Mouse (Mus musculus) fat pad, adult 2 months (tissue): ENCODE results near the gene Cdk1.
A peak's percentile ranks its signal among the peaks of the same experiment; 100 is the strongest.
"Not testable (repeated sequence)": the region's sequence is repeated elsewhere in the genome, so short reads cannot be mapped to it uniquely, and the experiment has no call there.

Experiments used
- DNase-seq: peaks from one replicate; pipeline ENCODE4 v3.0.0-alpha.2; 2011; ENCODE audit warnings: low read depth, low spot score; ENCODE audit errors: extremely low read depth

Cdk1 gene

DNA sequence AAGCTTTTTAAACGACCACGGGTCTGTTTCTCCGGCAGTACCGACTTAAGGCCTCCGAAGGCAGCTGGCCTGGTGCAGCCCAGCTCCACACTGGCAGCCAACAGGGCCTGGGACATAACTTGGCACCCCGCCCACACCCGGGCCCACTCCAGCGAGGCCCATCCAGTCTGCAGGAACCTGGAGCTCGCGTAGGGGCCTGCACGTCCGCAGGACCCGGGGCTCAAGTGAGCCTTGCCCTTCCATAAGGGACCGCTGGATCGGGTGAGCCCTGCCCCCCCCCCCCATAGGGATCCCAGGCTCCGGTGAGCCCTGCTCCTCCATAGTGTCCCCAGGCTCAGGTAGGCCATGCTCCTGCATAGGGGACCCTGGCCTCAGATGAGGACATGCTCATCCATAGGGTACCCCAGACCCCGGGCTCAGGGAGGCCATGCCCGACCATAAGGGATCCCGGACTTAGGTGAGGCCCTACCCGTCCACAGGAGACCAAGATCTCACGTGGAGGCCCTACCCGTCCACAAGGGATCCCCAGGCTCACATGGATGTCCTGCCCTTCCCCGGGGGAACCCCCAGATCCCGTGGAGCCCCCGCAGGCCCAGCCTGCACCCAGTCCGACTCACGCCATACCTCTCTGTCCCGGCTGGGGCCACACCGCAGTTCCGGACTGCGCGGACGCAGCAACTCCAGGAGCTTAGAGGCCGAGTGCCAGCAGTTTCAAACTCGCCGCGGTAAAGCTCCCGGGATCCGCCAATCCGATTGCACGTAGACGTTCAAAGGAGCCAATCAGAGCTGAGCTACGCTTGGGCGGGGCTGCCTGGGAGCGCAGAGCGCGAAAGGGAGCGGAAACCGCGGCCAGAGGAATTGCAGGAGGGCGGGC lies at the start of gene Cdk1:
TSS of gene Cdk1 (minus strand) at position 727 of the 874 bp plus-strand sequence.
- peak; percentile 51 for DNase-seq

DNA sequence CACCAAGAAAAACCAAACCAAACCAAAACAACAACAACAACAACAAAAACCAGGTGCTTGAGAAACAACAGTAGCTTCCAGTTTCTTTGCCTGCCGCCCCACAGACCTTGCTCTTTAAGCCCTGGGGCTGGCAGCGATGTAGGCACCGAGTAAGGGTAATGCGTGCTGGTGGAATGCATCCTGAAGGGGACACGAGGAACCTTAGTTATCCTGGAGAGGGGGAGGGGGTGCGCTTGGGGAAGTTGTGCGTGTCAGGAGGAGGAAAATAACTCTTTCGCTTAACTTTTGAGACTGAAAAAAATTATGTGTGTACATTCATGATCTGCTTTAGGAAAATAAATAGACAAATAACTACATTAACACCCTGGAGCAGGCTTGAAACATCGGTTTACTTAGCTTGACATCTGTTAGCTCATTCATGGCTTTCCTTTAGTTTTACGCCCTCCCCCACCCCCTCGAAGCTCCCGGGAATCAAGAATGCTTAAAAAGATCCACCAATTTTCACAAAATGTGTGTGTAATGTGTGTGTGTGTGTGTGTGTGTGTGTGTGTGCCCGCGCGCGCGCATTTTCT lies 47.2 kb upstream of the Cdk1 start:
- no peak for DNase-seq

DNA sequence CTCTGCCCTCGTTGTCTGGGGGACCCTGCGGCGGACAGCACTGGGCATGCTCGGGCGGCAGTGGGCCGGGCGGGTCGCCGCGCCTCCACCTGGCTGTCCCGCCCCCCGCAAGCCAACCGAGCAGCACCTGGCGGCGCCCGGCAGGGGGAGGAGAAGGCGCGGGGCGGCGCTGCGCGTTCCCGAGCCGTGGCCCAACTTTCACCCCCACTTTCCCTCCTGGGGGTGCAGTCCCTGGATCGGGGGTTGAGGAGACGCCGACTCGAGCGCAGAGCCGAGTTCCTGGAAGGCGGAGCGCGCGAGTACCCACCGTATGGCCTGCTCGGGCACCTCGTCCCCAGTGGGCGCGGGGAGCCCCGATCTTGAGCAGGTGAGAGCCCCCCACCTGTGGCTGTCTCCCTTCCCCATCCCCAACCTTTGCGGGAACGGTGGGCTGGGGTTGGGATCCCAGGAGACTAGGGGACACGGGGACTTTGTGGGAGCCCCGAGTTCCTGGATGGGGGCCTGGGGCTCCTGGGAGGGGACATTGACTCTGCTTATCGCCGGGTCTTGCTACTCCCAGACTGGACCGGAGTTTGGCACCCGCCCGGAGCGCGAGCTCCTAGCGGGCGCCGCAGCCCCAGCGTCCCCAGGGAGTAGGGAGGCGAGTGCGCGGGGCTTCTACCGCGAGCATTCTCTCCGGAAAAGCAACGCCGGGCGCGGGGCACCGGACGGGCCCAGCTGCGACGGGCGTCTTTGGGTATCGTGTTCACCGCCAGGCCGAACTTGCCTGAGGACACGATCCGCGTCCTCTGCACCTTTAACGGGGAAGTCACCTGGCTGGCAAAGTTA lies 46.2 kb upstream of the Cdk1 start, which contains the start of gene Ank3:
TSS of gene Ank3 (plus strand) at position 11 of the 828 bp plus-strand sequence.
- DNase-seq = no peak

DNA sequence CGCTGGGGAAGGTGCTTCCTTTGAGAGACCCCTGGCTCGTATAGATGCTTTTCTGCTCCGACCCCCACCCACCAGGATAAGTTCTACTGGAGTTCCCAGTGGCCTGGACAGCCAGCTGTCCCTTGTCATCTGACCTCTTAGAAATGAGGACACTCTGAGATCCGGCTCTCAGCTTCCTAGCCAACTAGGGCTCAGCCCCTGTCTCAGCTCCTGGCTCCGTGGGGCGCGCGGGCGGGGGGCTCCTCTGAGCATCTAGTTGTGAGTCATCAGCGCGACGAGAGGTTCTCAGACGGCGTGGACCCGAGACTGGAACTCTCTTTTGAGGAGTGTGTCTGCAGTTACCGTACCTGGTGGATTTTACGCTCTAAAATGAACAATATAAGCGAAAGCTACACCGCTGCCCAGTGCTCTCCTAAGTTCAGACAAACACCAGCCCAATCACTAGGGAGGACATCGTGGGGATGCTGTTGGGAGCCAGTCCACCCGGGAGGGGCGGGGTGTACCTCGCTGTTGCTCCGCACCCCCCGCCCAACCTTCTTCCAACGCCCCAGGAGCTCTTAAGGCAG lies 45.5 kb upstream of the Cdk1 start:
- no peak for DNase-seq

DNA sequence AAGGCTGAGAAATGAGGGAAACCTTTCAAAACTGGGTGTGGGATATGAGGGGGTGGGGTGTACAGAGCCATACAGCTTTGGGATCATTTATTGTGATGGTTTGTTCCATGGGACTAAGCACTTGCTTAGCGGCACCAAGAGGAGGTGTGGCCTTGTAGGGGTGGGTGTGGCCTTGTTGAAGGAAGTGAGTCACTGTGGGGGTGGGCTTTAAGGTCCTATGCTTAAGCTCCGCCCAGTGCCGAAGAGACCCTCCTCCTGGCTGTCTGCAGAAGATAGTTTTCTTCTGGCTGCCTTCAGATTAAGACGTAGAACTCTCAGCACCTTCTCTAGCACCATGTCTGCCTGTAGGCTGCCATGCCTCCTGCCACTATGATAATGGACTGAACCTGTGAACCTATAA lies 36.8 kb upstream of the Cdk1 start:
- no peak for DNase-seq

DNA sequence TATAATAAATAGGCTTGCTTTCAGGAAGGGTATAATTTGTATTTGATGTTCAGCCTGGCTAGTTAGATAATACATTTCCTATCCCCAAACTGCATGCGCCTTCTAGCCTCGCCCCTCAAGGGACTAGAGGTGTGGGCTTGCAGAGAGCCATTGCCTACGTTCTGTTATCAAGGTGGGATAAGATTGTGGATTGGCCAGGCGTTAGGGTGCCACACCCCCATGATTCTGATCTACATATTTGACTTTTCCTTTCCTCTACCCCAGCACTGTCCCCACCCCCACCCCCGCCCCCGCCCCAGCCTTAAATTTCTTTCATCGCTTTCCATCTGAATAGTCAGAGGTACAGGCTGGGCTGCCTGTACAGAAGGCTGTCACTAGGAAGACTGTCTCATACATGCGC lies 34.0 kb upstream of the Cdk1 start:
- DNase-seq = no peak

DNA sequence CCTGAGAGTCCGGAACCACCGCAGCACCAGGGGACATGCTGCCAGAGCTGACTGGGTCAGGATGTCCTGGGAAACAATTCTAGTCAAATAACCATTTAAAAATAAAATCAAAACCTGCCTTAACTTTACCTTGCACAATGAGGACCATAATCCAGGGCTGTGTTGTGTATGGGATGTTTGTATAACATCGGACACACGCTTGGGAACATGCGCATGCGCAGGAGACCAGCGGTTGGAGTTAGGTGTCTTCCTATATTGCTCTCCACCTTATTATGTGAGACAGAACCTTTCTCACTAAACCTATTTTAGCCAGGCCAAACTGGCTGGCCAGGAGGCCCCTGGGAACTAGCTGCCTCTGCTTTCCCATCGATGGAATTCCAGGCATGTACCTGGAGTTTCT lies 32.4 kb upstream of the Cdk1 start:
- DNase-seq = no peak

DNA sequence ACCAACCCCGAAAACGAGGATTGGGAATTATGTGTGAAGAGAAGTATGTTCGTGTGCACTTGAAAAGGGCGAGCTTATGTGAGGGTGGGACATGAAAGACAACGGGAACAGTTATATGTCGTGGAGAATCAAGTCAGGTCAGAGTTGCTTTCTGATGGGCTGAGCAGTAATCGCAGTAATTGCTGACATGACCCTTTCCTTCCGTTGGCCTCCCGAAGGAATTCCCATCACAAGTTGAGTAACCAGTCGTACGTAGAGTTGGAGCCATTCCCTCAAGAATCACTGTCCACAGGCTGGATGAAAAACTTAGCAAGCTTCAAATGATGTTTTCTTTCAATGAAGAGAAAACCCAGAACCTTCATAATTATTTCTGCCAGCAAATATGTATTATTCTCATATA lies 31.9 kb upstream of the Cdk1 start:
- no peak for DNase-seq

DNA sequence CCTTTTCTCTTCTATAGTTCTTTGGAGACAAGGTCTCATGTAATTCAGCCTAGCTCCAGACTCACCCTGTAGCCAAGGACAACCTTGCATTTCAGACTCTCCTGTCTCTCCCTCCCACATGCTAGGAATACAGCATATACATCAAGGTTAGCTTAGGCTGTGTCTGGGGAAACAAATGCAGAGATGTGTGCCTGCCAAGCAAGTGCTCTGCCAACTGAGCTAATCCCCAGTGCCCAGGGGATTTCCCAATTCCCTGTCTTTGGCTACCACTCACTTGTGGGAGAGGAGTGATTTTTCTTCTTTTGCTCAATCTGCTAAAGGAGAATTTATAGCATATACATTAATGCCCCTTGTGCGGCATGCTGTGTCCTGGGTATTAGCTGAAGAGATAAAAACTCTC lies 30.4 kb upstream of the Cdk1 start:
- peak; percentile 86 for DNase-seq

DNA sequence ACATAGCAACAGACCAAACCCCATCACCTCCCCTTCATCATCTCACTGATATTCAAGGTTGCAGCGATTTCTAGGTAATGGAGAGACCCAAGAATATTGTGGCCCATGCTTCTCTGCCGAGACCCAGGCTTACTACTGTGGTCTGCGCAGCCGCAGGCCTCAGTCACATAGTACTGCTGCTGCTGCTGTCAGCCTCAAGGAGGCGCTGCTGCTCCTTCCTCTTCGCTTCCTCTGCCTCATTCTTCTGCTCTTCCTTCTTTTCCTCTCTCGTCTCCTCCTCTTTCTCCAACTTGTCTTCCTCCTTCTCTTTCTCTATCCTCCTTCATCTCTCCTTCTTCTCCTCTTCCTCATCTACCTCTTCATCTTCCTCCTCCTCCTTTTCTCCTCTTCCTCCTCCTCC lies 22.4 kb upstream of the Cdk1 start:
- DNase-seq = no peak

DNA sequence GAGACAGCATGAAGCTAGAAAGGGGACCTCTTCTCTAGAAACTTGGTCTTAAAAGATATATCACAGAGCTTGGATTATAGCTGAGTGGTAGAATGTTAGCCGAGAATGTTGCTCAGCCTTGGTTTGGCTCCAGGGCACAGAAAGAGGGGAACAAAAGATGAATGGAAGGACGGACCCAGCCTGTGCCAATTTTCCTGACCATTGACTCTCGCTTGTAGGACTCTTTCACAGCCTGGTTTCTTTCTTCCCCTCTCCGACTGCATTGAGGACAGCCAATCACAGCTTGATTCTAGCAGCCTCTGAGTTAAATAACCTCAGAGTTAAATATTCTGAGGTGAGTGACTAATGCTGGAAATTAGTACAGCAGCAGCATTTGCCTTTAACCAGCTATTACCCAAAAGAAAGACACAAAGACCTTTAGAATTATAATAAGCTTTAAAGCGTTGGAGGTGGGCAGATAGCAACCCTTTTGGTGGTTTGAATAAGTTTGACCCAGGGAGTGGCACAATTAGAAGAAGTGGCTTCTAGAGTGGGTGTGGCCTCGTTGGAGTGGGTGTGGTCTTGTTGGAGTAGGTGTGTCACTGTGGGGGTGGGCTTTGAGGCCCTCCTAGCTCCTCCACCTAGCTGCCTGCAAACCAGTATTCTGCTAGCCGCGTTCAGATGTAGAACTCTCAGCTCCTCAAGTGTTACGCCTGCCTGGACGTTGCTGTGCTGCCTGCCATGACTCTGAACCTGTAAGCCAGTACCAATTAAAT lies 21.2 kb upstream of the Cdk1 start:
- no peak for DNase-seq

DNA sequence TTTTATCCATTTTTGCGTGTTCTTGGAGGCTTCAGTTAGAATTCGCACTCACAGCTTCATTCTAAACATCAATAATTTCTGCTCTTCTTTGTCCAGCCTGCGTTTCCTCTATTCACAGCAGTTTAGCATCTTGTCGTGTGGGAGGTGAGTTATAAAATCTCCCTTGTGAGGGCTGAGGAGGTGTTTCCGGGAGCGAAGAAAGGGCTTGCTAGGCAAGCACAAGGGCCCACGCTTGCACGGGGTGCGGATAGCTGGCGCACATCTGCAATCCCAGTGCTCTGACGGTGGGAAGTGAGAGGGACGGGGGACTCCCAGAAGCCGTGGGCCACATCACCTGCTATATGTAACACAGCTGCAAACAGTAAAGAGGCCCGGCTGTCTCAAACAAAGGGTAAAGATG lies 19.3 kb upstream of the Cdk1 start:
- no peak for DNase-seq

DNA sequence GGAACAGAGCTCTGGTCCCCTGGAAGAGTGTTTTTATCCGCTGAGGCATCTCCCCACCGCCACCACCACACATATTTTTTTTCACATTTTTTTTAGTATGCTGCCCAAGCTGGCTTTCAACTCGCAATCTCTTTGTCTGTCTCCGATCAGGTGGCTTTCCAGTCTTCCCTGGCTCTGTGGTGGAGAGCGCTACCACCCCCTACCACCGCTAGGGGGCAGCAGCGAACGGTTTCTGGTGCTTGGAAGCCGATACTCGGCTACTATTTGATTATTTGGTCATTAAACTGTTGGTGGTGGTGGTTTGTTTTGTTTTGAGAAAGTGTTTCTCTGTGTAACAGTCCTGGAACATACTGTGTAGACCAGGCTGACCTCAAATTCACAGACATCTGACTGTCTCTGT lies 18.7 kb upstream of the Cdk1 start:
- no peak for DNase-seq

DNA sequence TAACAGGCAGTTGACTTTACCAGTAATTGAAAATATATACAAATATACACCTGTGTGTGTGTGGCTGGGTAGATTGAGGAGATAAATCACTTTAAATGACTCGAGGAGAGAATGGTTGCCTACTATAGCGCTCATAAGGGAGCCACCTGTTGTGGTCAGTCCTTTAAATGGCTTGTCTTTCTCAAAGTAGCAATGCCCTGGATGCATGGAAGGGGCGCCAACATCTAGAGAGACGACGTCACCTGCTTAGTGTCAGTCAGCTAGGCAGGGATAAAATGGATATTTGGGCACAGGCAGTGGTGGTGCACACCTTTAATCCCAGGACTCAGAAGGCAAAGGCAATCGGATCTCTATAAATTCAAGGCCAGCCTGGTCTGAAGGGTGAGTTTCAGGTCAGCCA lies 16.6 kb upstream of the Cdk1 start:
- DNase-seq = no peak

DNA sequence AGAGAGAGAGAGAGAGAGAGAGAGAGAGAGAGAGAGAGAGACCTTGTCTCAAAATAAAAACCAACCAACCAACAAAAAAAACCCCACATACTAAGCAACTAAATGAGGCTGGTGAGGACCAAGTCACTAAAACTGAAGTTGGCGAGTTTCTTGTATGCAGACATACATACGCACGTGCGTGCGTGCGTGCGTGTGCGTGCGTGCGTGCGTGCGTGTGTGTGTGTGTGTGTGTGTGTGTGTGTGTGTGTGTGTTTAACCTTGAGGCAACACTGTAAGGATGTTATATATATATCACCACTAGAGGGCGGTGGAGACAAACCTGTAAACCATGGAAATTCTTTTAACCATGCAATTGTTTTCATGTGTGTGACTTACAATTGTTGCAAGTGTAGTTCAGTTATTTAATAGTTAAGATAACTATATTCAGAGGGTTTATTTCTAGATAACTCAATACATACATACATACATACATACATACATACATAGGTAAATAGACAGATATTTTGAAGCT lies 14.2 kb upstream of the Cdk1 start:
- DNase-seq = no peak

DNA sequence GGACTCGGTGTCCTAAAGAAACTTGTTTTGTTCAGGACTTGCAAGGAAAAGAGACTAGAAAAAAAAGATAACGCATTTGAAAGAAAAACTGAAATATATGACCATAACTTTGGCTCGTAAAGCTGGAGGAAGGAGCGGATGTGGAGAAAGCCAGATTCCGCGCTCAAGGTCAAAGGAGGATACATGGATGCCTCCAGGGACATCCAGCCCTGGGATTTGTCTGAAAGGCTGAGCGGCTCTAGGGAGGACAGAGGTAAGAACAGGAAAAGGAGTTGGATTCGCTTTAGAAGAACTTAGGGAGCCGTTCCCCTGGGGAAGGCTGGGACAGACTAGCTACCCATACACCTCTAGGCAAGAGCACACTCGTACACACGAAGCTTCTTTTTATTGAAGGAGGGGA lies 13.5 kb upstream of the Cdk1 start:
- no peak for DNase-seq

DNA sequence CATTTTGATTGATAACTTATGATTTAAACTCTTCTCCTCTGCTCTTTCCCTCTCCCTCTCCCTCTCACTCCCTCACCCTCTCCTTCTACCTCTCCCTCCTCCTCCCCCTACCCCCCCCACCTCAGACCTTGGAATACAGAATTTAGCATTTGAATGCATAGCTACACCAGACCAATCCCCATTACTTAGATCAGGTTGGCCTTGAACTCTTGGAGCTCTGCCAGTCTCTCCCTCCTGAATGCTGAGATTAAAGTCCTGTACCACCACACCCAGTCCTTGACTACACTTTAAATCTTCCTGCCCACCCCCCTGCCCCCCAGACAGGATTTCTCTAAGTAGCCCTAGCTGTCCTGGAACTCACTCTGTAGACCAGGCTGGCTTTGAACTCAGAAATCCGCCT lies 6.9 kb upstream of the Cdk1 start:
- DNase-seq = no peak

DNA sequence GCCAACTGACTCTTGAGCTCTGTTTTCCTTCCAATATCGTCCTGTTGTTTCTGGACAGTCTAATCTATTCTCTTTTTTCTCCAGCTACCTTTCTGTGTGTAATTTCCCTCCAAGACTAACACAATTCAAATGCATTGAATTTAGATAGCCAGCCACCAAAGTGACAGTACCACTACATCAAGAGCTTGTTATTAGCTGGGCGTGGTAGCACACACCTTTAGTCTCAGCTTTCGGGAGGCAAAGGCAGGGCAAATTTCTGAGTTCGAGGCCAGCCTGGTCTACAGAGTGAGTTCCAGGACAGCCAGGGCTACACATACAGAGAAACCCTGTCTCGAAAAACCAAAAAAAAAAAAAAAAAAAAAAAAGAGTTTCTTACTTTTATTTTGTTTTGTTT lies 345 bp upstream of the Cdk1 start:
- not testable (repeated sequence) for DNase-seq

DNA sequence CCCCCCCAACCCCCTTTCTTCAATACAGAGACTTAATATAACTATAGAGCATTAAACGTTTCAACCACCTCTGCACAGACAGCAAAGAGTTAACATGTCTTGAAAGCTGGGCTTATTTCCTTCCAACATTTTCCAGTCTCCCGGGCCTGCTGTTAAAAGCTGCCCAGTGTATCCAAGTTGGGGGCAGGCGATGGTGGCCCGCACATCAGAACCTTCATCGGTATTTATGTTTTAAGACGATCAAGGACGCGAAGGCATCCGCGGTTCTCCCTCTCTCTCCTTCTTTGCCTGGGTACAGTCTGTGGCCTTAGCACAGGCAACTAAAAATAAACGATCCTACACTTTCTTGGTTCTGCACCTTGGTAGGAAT lies 911 bp downstream of the Cdk1 start:
- no peak for DNase-seq

DNA sequence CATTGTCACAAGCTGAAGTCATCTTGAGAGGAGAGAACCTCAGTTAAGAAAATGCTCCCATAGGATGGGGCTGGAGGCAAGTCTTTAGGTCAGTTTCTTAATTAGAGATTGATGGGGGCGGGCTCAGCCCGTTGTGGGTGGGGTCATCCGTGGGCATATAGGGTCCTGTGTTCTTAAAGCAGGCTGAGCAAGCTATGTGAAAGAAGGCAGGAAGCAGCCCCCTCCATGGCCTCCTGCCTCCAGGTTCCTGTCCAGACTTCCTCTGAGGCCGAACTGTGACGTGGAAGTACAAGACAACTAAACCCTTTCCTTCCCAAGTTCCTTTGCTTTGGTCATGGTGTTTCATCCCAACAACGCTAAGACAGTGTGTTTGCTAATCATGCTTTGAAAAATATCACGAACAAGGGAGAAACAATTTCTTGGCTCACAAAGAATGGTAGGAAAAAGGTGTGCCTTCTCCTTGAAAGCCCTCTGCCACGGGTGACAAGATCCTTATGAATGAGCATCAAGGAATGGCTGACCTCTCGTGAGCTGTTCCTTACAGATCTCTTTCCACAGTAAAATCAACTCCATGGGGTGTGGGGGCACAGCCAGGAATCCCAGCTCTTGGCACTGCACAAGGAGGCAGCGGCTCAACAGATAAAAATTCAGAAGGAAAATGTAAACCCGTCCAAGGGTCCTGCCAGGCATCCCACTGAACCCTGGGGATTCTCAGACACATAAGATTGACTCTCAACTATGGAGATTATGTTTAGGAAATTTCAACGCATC lies 1.5 kb downstream of the Cdk1 start:
- no peak for DNase-seq
